Mouse (Mus musculus): ENCODE results near the gene Rnf223. TPM values are rescaled to one million over a fixed set of nuclear protein-coding genes. Genes with fewer than 3 reads are reported as not detected.

Gene Rnf223
- polyA plus RNA-seq, 1 experiment: 0.85 TPM

GRCm38 (mm10) chr4:156093758-156094157, 36.6 kb upstream of the Rnf223 start:
- WGBS: 80% methylated on average over 5 of the region's 5 CpGs
- no peak overlapping the region for H3K4me3 ChIP-seq (replicated peaks; ENCODE audit: control insufficient read depth, low read depth, low read length)
- H3K4me1 ChIP-seq (ENCODE audit: control insufficient read depth, insufficient read depth, low read length): no peaks in the 10 kb centered on the region; the same call in 1 of the 2 replicates
- no peak for TF ChIP-seq CTCF (IDR thresholded peaks at IDR 0.05; ENCODE audit: control insufficient read depth, insufficient read depth, low read length)
- TF ChIP-seq POLR2A (IDR thresholded peaks at IDR 0.05; ENCODE audit: borderline replicate concordance, control insufficient read depth, low read depth, low read length): no peak
- H3K27ac ChIP-seq (ENCODE audit: control insufficient read depth, insufficient read depth, low read depth, low read length, poor library complexity): no peak overlapping the region

GRCm38 (mm10) chr4:156096191-156096590, 34.1 kb upstream of the Rnf223 start:
- no peak for TF ChIP-seq CTCF (IDR thresholded peaks at IDR 0.05; ENCODE audit: control insufficient read depth, insufficient read depth, low read length)
- TF ChIP-seq POLR2A (IDR thresholded peaks at IDR 0.05; ENCODE audit: borderline replicate concordance, control insufficient read depth, low read depth, low read length): no peak
- Histone ChIP-seq H3K4me3 (replicated peaks; ENCODE audit: control insufficient read depth, low read depth, low read length) (no peak overlapping the region), H3K4me1 (ENCODE audit: control insufficient read depth, insufficient read depth, low read length) (no peaks in the 10 kb centered on the region; the same call in 1 of the 2 replicates), H3K27ac (ENCODE audit: control insufficient read depth, insufficient read depth, low read depth, low read length, poor library complexity) (no peak overlapping the region)
- 58% methylated on average over 1 of the region's 1 CpGs for WGBS

DNA sequence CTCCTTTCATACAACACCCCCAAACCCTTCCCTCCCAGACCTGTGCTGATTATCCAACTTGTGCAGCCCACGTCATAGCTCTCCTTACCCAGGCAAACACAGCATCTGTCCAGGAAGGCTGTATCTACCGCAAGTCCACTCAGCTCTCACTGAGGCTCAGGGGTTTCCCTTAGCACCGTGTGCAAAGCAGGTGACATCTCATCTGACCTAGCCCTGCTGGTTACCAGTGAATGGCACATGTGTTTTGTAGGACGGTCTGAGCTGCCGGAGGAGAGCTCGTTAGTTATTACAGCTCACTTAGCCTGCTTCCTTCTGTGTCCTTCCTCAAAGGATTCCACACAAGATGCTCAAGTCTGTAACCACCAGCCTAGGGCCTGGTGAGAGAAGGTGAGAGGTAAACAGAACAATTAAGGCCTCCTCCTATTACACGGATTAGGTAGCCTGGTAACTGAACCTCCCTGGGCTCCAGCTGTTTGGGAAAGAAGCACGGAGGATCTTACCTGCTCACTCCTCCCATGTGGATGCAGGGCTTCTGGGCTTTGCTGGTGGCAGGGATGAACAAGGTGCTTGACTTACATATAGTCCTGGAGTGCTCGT, 32.4 kb upstream of the Rnf223 start:
- WGBS: 80% methylated on average over 9 of the region's 9 CpGs

GRCm38 (mm10) chr4:156099427-156099826, 30.9 kb upstream of the Rnf223 start:
- no peak overlapping the region for H3K4me3 ChIP-seq (replicated peaks; ENCODE audit: control insufficient read depth, low read depth, low read length)
- H3K4me1 ChIP-seq (ENCODE audit: control insufficient read depth, insufficient read depth, low read length): no peaks in the 10 kb centered on the region
- TF ChIP-seq POLR2A (IDR thresholded peaks at IDR 0.05; ENCODE audit: borderline replicate concordance, control insufficient read depth, low read depth, low read length): no peak
- TF ChIP-seq CTCF (IDR thresholded peaks at IDR 0.05; ENCODE audit: control insufficient read depth, insufficient read depth, low read length): no peak
- H3K27ac ChIP-seq (ENCODE audit: control insufficient read depth, insufficient read depth, low read depth, low read length, poor library complexity): no peak overlapping the region
- 77% methylated on average over 6 of the region's 6 CpGs for whole genome bisulfite sequencing

More for the DNA sequence above, 32.4 kb upstream of the Rnf223 start:
- Histone ChIP-seq H3K27ac (ENCODE audit: control insufficient read depth, insufficient read depth, low read depth, low read length, poor library complexity) (no peak overlapping the region), H3K4me3 (replicated peaks; ENCODE audit: control insufficient read depth, low read depth, low read length) (no peak overlapping the region), H3K4me1 (ENCODE audit: control insufficient read depth, insufficient read depth, low read length) (no peaks in the 10 kb centered on the region)
- no peak for TF ChIP-seq POLR2A (IDR thresholded peaks at IDR 0.05; ENCODE audit: borderline replicate concordance, control insufficient read depth, low read depth, low read length)
- TF ChIP-seq CTCF (IDR thresholded peaks at IDR 0.05; ENCODE audit: control insufficient read depth, insufficient read depth, low read length): no peak

GRCm38 (mm10) chr4:156100501-156100900, 29.8 kb upstream of the Rnf223 start:
- no peak for TF ChIP-seq POLR2A (IDR thresholded peaks at IDR 0.05; ENCODE audit: borderline replicate concordance, control insufficient read depth, low read depth, low read length)
- TF ChIP-seq CTCF (IDR thresholded peaks at IDR 0.05; ENCODE audit: control insufficient read depth, insufficient read depth, low read length): no peak
- 57% methylated on average over 5 of the region's 5 CpGs for WGBS
- no peak overlapping the region for H3K27ac ChIP-seq (ENCODE audit: control insufficient read depth, insufficient read depth, low read depth, low read length, poor library complexity)
- no peaks in the 10 kb centered on the region for H3K4me1 ChIP-seq (ENCODE audit: control insufficient read depth, insufficient read depth, low read length)
- no peak overlapping the region for H3K4me3 ChIP-seq (replicated peaks; ENCODE audit: control insufficient read depth, low read depth, low read length)

GRCm38 (mm10) chr4:156101481-156101903, 28.8 kb upstream of the Rnf223 start:
- Histone ChIP-seq H3K4me1 (ENCODE audit: control insufficient read depth, insufficient read depth, low read length) (no peaks in the 10 kb centered on the region), H3K4me3 (replicated peaks; ENCODE audit: control insufficient read depth, low read depth, low read length) (no peak overlapping the region), H3K27ac (ENCODE audit: control insufficient read depth, insufficient read depth, low read depth, low read length, poor library complexity) (no peak overlapping the region)
- WGBS: 26% methylated on average over 3 of the region's 3 CpGs
- TF ChIP-seq POLR2A (IDR thresholded peaks at IDR 0.05; ENCODE audit: borderline replicate concordance, control insufficient read depth, low read depth, low read length) (no peak), CTCF (IDR thresholded peaks at IDR 0.05; ENCODE audit: control insufficient read depth, insufficient read depth, low read length) (no peak)

- 79% methylated on average over 4 of the region's 4 CpGs for WGBS
- TF ChIP-seq POLR2A (IDR thresholded peaks at IDR 0.05; ENCODE audit: borderline replicate concordance, control insufficient read depth, low read depth, low read length) (no peak), CTCF (IDR thresholded peaks at IDR 0.05; ENCODE audit: control insufficient read depth, insufficient read depth, low read length) (no peak)
- Histone ChIP-seq H3K4me1 (ENCODE audit: control insufficient read depth, insufficient read depth, low read length) (no peaks in the 10 kb centered on the region), H3K4me3 (replicated peaks; ENCODE audit: control insufficient read depth, low read depth, low read length) (no peak overlapping the region), H3K27ac (ENCODE audit: control insufficient read depth, insufficient read depth, low read depth, low read length, poor library complexity) (no peak overlapping the region)
These were observed 27.0 kb upstream of the Rnf223 start for GRCm38 (mm10) chr4:156103342-156103741.

DNA sequence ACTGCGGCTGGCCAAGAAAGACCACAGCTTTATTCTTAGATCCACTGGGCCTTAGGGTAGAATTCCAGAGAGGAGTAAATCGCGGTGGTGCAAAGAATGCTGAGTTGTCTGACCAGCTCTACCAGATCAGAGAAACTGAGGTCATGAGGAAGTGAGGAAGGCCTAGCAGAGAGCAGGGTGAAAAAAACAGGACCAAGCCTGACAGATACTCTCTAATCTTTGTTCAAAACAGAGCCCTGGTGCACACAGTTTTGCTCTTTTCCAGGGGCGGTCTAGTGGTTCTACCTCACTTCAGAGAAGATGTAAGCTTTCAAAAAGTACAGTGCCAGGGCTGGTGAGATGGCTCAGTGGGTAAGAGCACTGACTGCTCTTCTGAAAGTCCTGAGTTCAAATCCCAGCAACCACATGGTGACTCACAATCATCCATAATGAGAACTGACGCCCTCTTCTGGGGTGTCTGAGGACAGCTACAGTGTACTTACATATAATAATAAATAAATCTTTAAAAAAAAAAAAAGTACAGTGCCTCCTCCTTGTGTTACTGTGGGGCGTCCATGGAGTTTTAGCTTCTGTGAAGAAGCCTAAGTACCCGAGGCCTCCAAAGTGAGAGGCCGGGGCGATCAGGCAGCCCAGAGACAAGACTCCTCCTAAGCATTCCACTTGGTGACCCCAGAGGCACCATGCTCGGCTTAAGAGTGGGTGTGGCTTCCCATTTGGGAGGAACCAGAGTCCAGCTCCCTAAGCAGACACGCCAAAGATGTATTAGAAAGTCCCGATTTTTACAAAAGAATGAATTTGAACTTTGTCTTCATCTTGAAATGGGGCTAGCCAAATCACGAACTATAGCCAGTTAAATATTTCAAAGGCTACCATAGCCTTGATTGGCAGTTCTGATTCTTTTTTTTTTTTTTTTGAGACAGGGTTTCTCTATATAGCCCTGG, 21.4 kb upstream of the Rnf223 start:
- H3K27ac ChIP-seq (ENCODE audit: control insufficient read depth, insufficient read depth, low read depth, low read length, poor library complexity): no peak overlapping the region
- TF ChIP-seq CTCF (IDR thresholded peaks at IDR 0.05; ENCODE audit: control insufficient read depth, insufficient read depth, low read length) (no peak), POLR2A (IDR thresholded peaks at IDR 0.05; ENCODE audit: borderline replicate concordance, control insufficient read depth, low read depth, low read length) (no peak)
- WGBS: 17% methylated on average over 13 of the region's 13 CpGs
- H3K4me3 ChIP-seq (replicated peaks; ENCODE audit: control insufficient read depth, low read depth, low read length): peak overlapping the region; percentile 34
- H3K4me1 ChIP-seq (ENCODE audit: control insufficient read depth, insufficient read depth, low read length): no peaks in the 10 kb centered on the region; the same call in 1 of the 2 replicates
